Mouse (Mus musculus) ovary, adult 18-20 months (tissue): ENCODE results near the gene Gm11992.

Experiments used
- DNase-seq: peaks from one replicate; pipeline ENCODE4 v3.0.0; 2022; ENCODE audit warnings: low spot score, mixed read lengths

The Gm11992 gene

DNA sequence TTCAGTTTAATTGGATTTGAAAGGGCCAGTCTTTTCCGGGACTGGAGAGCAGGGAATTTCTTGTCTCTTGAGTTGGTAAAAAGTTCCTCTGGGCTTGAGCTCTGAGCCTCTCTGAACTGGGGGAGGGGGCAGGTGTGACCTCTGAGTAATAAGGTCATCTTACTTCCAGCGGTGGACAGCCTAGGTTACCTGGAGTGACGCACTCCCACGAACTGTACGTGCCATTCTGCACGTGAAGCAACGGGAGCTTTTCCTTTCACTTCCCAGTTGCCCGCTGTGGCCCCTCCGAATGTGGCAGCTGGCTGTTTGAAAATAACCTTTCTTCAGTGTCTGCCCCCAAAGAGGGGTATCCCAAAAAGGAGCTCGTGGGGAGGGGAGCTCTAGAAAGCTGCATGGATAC is 67.7 kb downstream of the Gm11992 start:
- DNase-seq: no peak

DNA sequence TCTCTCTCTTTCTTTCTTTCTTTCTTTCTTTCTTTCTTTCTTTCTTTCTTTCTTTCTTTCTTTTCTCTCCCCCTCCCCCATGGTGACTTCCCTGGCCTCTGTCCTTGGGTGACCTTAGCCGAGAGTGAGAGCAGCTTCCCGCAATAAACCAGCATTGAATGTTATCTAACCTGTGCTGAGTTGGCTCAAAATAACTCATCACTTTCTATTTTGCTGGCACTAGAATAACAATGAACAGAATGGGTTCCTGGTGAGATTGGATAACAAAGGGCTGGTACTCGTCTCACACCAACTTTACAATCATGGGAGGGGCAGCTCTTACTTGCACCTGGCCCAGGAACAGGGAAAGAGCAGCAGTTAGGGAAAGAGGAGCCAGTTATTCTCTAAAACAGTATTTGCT is 68.5 kb downstream of the Gm11992 start:
- DNase-seq: no peak

DNA sequence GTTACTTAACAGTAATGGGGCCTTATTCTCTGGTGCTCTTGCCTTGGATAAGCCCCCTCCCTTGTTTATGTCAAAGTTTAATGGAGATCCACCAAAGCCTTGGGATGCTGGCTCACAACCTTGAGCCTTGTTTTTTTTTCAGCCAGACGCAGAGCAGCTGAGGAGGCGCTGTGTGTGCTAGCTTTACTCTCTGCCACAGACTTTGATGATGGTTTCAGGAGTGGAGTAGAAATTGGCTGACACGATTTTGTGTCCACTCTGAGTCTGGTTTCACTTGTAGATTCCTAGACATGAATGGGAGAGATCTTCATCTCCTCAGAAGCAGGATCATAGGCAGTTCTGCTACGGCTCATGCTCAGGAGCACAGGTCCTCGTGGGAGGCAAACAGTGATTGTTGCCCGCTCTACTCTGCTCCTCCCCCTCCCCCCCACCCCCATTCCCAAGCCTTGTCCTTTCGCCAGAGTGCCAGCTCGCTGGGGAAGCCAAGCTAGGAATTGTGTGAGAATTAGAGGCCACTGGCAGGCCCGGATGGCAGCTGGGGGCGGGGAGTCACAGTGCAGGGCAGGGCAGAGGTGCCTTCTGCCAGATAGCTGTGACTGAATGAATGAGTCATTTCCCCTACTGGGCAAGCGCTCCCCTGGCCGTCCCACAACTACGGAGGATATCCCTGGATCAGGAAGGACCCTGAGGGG is 69.1 kb downstream of the Gm11992 start:
- DNase-seq: peak; percentile 38

DNA sequence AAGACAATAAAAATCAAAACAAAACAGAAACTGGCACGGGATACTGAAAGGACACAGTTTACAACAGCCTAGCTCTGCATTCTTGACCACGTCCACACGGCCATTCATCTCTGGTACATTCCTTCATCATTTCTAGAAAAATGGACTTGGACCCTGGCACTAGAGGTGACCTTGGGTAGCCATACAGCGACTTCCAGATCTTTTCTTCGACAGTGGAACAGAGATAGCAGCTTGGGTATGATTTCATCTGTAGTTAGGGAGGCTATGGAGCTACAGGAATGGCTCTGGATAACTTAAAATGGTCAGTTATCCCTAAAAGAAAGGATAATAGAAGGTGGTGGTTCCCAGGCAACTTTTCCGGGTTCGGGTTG is 69.6 kb downstream of the Gm11992 start, which contains the start of gene Upp1:
Gene Upp1 (plus strand): TSS at position 54 of the 371 bp plus-strand sequence.
- no peak for DNase-seq

DNA sequence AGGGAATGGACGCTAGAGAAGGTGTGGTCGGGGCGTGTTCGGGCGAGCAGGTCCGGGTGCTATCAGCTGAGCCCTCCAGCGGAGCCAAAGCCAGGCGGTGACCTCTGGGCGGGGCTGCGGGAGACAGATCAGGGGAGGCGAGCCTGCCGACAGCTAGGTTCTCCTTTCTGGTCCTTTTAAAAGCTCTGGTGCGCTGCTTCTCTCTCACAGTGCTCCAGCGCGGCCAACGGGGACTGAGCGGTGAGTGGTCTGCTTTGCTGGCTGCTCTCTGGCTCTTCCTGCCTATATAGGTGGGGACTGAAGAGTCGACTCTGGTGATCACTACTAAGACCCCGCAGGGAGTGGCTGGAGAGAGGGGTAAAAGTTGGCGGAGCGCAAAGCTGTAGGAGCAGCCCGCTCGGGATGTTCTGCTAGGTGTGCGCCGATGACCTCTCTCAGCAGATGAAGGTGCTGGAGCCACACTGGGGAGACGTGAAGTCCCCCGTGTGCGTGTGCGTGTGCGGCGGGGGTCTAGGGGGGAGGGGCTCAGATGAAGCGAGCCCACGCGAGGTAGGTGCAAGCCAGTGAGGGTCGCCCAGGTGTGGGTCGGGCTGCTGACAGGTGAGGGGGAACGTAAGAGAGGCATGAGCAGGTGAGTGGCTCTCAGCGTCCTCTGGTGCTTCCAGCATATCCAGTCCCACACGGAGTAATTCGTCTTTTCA is 70.2 kb downstream of the Gm11992 start:
- DNase-seq: no peak
